Mouse (Mus musculus): Measurements from ENCODE around the gene Gsto1. TPM values are rescaled to one million over a fixed set of nuclear protein-coding genes. Genes with fewer than 3 reads are reported as not detected.

Gene Gsto1
- polyA plus RNA-seq, 1 experiment from 2014 or later, result 88.0 TPM

- peaks cover 12% of the 10 kb centered on the region for H3K36me3 ChIP-seq (ENCODE audit: control insufficient read depth, insufficient read depth, low read length)
- WGBS, result 90% methylated on average over 7 of the region's 7 CpGs
- no peak overlapping the region for H3K9ac ChIP-seq (ENCODE audit: low read length)
- H3K4me1 ChIP-seq (ENCODE audit: control insufficient read depth in 2 of 2, insufficient read depth in 2 of 2, low read length in 2 of 2), result peaks cover 34 to 81% of the 10 kb centered on the region in 2 experiments
- no peak overlapping the region for H3K27ac ChIP-seq (replicated peaks in 1 of 2; ENCODE audit: control insufficient read depth in 1 of 2, insufficient read depth in 1 of 2, low read depth in 2 of 2, low read length in 2 of 2)
- no peak for ATAC-seq (ENCODE audit: insufficient number of reproducible peaks, insufficient read depth, low FRiP score, low read depth)
- H3K27me3 ChIP-seq (ENCODE audit: control insufficient read depth, insufficient read depth, low read length), result no peaks in the 10 kb centered on the region
- no peak overlapping the region for H3K4me3 ChIP-seq (ENCODE audit: control insufficient read depth in 1 of 2, insufficient read depth in 1 of 2, low read depth in 1 of 2, low read length in 2 of 2)
- H3K4me2 ChIP-seq (ENCODE audit: low read length), result no peak overlapping the region
- no peaks in the 10 kb centered on the region for H3K9me3 ChIP-seq (ENCODE audit: control insufficient read depth, low read length)
These were observed 58.6 kb downstream of the Gsto1 start for GRCm38 (mm10) chr19:47913344-47913743.

GRCm38 (mm10) chr19:47914191-47914590 lies 59.4 kb downstream of the Gsto1 start:
- peaks cover 30 to 73% of the 10 kb centered on the region in 2 experiments for H3K4me1 ChIP-seq (ENCODE audit: control insufficient read depth in 2 of 2, insufficient read depth in 2 of 2, low read length in 2 of 2)

More at GRCm38 (mm10) chr19:47914191-47914590, 59.4 kb downstream of the Gsto1 start:
- ATAC-seq (ENCODE audit: insufficient number of reproducible peaks, insufficient read depth, low FRiP score, low read depth), result no peak
- Histone ChIP-seq H3K4me3 (ENCODE audit: control insufficient read depth in 1 of 2, insufficient read depth in 1 of 2, low read depth in 1 of 2, low read length in 2 of 2) (no peak overlapping the region), H3K9ac (ENCODE audit: low read length) (no peak overlapping the region), H3K36me3 (ENCODE audit: control insufficient read depth, insufficient read depth, low read length) (peaks cover 12% of the 10 kb centered on the region), H3K4me2 (ENCODE audit: low read length) (no peak overlapping the region), H3K27ac (replicated peaks in 1 of 2; ENCODE audit: control insufficient read depth in 1 of 2, insufficient read depth in 1 of 2, low read depth in 2 of 2, low read length in 2 of 2) (no peak overlapping the region), H3K27me3 (ENCODE audit: control insufficient read depth, insufficient read depth, low read length) (no peaks in the 10 kb centered on the region), H3K9me3 (ENCODE audit: control insufficient read depth, low read length) (no peaks in the 10 kb centered on the region)
- WGBS, result 94% methylated on average over 4 of the region's 4 CpGs

Other genes with a start within 250 kb of the Gsto1 start
- 0.46 and 0.75 TPM in 2 replicates for gene Col17a1, start 162.9 kb upstream of the Gsto1 start, polyA plus RNA-seq (2014; fragmentation: Nextera tagmentation; extraction: Ambion mirVana)
- 213 and 217 TPM in 2 replicates for gene Sfr1, start 123.3 kb upstream of the Gsto1 start, polyA plus RNA-seq (2014; fragmentation: Nextera tagmentation; extraction: Ambion mirVana)
- 1.5 and 2.3 TPM in 2 replicates for gene Gsto2, start 10.6 kb downstream of the Gsto1 start, polyA plus RNA-seq (2014; fragmentation: Nextera tagmentation; extraction: Ambion mirVana)
- 0.16 TPM in 2 replicates for gene Cfap43, start 64.3 kb downstream of the Gsto1 start, polyA plus RNA-seq (2014; fragmentation: Nextera tagmentation; extraction: Ambion mirVana)
- 15.8 and 16.4 TPM in 2 replicates for gene Itprip, start 64.3 kb downstream of the Gsto1 start, polyA plus RNA-seq (2014; fragmentation: Nextera tagmentation; extraction: Ambion mirVana)
- 0.08 and 0.12 TPM in 2 replicates for gene Cfap58, start 82.7 kb downstream of the Gsto1 start, polyA plus RNA-seq (2014; fragmentation: Nextera tagmentation; extraction: Ambion mirVana)